ENCODE assay signal across 8 mouse cellular contexts in the genomic region with DNA sequence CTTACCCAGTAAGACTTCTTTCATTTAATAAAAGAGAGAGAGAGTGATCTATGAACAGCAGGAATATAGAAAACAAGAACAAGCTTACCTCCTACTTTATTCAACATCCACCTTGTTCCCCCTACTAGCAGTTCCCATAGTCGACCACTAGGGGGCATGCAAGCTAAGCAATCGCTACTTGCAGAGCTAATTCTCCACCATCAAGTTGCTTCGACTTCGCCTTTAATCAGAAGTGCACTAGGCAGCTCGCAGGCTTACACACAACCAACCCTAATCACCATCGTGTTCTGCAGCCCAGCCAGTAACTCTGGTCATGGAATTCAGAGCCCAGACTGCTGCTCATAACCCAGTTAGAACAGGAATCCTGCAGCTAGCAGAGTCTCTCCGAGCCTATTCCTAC. TPM values are rescaled to one million over a fixed set of nuclear protein-coding genes. Genes with fewer than 3 reads are reported as not detected.
DNase-seq lines count a peak whose midpoint lies in the region; ATAC-seq lines count a peak whose summit lies in the region.

No protein-coding gene starts in this region.

- no peak for ATAC-seq in kidney, embryonic 16.5 days (ENCODE audit: low FRiP score, low TSS enrichment)
- peak; percentile 97 for ATAC-seq in common myeloid progenitor, adult 5-6 weeks (replicated peaks; ENCODE audit: low read depth, poor library complexity, severe bottlenecking)

- H3K9ac ChIP-seq in kidney, embryonic 16.5 days (replicated peaks; ENCODE audit: low read length) = no peak overlapping the region

- WGBS in kidney, embryonic 16.5 days = 14% methylated on average over 7 of the region's 7 CpGs

- H3K36me3 ChIP-seq in kidney, embryonic 16.5 days (ENCODE audit: insufficient read depth, low read length) = no peaks in the 10 kb centered on the region

- H3K9me3 ChIP-seq in kidney, embryonic 16.5 days (ENCODE audit: low read length) = no peaks in the 10 kb centered on the region

- no peak overlapping the region for H3K4me2 ChIP-seq in kidney, embryonic 16.5 days (replicated peaks; ENCODE audit: low read depth, low read length)

- H3K4me3 ChIP-seq in kidney, embryonic 16.5 days (ENCODE audit: low read length) = no peak overlapping the region

- no peak overlapping the region for H3K27ac ChIP-seq in kidney, embryonic 16.5 days (ENCODE audit: low read length)

- no peaks in the 10 kb centered on the region; the same call in 1 of the 2 replicates for H3K27me3 ChIP-seq in kidney, embryonic 16.5 days (ENCODE audit: insufficient read depth, low read length)

- peak; percentile 83 for DNase-seq in kidney, adult 18-20 months
- DNase-seq in gastrocnemius, postnatal 25 days = peak; percentile 30
- peak; percentile 88 for DNase-seq in induced T-regulatory cell, adult 2 months (ENCODE audit: low read depth)
- DNase-seq in left cerebral cortex, postnatal 36 days (ENCODE audit: low spot score in 2 of 2) = peak; percentile 77 to 84
- DNase-seq in naive thymus-derived CD4-positive, alpha-beta T cell, adult 2 months (ENCODE audit: low read depth) = peak; percentile 88
- DNase-seq in spleen, postnatal 36 days (ENCODE audit: low spot score in 2 of 2) = peak; percentile 60 to 63

- intact Hi-C loops in left cerebral cortex, postnatal 36 days (cut with DNase I) = loop anchor here (2.0 kb wide), 1 partner anchor 31 kb away; no protein-coding TSS in a partner anchor

- no peaks in the 10 kb centered on the region for H3K4me1 ChIP-seq in kidney, embryonic 16.5 days (ENCODE audit: insufficient read depth, low read length)

RNA-seq across cellular contexts. Expression of gene Scamp5, which starts 17.9 kb away (rescaled TPM):
- polyA plus RNA-seq in kidney, embryonic 16.5 days (2015; fragmentation: Nextera tagmentation; extraction: Ambion mirVana) = 17.7 and 20.2 TPM in 2 replicates
- 0.34 and 0.37 TPM in 2 replicates for total RNA-seq in common myeloid progenitor, adult 5-6 weeks (2017)
- 1 to 10 TPM; 1.4 to 2.4 TPM for total RNA-seq in gastrocnemius, postnatal 25 days (2021)
- 100 to 1,000 TPM; 381 to 434 TPM for total RNA-seq in left cerebral cortex, postnatal 36 days (2021)

RNA-seq across cellular contexts. Expression of gene Rpp25, which starts 18.1 kb away (rescaled TPM):
- 5.5 and 6.4 TPM in 2 replicates for polyA plus RNA-seq in kidney, embryonic 16.5 days (2015; fragmentation: Nextera tagmentation; extraction: Ambion mirVana)
- not detected in 2 replicates for total RNA-seq in common myeloid progenitor, adult 5-6 weeks (2017)
- not detected for total RNA-seq in gastrocnemius, postnatal 25 days (2021)
- 10 to 100 TPM; 16.4 to 20.3 TPM for total RNA-seq in left cerebral cortex, postnatal 36 days (2021)

RNA-seq across cellular contexts. Expression of gene Cox5a, which starts 35.3 kb away (rescaled TPM):
- polyA plus RNA-seq in kidney, embryonic 16.5 days (2015; fragmentation: Nextera tagmentation; extraction: Ambion mirVana) = 670 and 691 TPM in 2 replicates
- 86.5 and 107 TPM in 2 replicates for total RNA-seq in common myeloid progenitor, adult 5-6 weeks (2017)
- total RNA-seq in gastrocnemius, postnatal 25 days (2021) = 1,000 to 10,000 TPM; 1,447 to 1,511 TPM
- total RNA-seq in left cerebral cortex, postnatal 36 days (2021) = 100 to 1,000 TPM; 378 to 426 TPM

RNA-seq across cellular contexts. Expression of gene Ppcdc, which starts 45.9 kb away (rescaled TPM):
- polyA plus RNA-seq in kidney, embryonic 16.5 days (2015; fragmentation: Nextera tagmentation; extraction: Ambion mirVana) = 29.7 and 30.5 TPM in 2 replicates
- 16.2 and 17.4 TPM in 2 replicates for total RNA-seq in common myeloid progenitor, adult 5-6 weeks (2017)
- total RNA-seq in gastrocnemius, postnatal 25 days (2021) = 1 to 10 TPM; 5.7 to 8.1 TPM
- 10 to 100 TPM; 13.8 to 16.6 TPM for total RNA-seq in left cerebral cortex, postnatal 36 days (2021)

RNA-seq across cellular contexts. Expression of gene Fam219b, which starts 51.6 kb away (rescaled TPM):
- polyA plus RNA-seq in kidney, embryonic 16.5 days (2015; fragmentation: Nextera tagmentation; extraction: Ambion mirVana) = 19.0 and 19.8 TPM in 2 replicates
- 12.2 and 13.6 TPM in 2 replicates for total RNA-seq in common myeloid progenitor, adult 5-6 weeks (2017)
- 1 to 10 TPM; 3.3 to 5.6 TPM for total RNA-seq in gastrocnemius, postnatal 25 days (2021)
- total RNA-seq in left cerebral cortex, postnatal 36 days (2021) = 10 to 100 TPM; 17.3 to 21.5 TPM

Comparison
In these comparisons a context has a peak if more than half of its experiments do, and no peak if none do; other contexts are left out.
1. DNase-seq: peak in every context shown above with its lines; median percentile 88 in induced T-regulatory cell, adult 2 months; 88 in naive thymus-derived CD4-positive, alpha-beta T cell, adult 2 months; 83 in kidney, adult 18-20 months; 80 in left cerebral cortex, postnatal 36 days; 62 in spleen, postnatal 36 days; 30 in gastrocnemius, postnatal 25 days.
2. RNA of gene Scamp5, which starts 17.9 kb away (total RNA-seq): 381 to 434 TPM in left cerebral cortex, postnatal 36 days; 1.4 to 2.4 TPM in gastrocnemius, postnatal 25 days and 0.34 to 0.37 TPM in common myeloid progenitor, adult 5-6 weeks; every median in the first group is over 100 times any median in the second.
3. RNA of gene Rpp25, which starts 18.1 kb away (total RNA-seq): 16.4 to 20.3 TPM in left cerebral cortex, postnatal 36 days; not detected in common myeloid progenitor, adult 5-6 weeks and not detected in gastrocnemius, postnatal 25 days; every median in the first group is over 10 times any median in the second.